Mouse (Mus musculus) G1E (cell line): ENCODE measurements around the gene Armh3. TPM values are rescaled to one million over a fixed set of nuclear protein-coding genes. Genes with fewer than 3 reads are reported as not detected.

ENCODE experiments used
- ATAC-seq: 2 replicates; pipeline ENCODE4 v1.8.0; 2016; ENCODE audit warnings: mild to moderate bottlenecking; ENCODE audit not compliant: insufficient number of reproducible peaks, poor library complexity, low FRiP score, severe bottlenecking; ENCODE audit errors: extremely low read depth
- DNase-seq: peaks from one replicate; pipeline ENCODE4 v3.0.0; 2012; ENCODE audit warnings: low spot score
- H3K27me3 ChIP-seq: 2 replicates; pipeline ENCODE4 v1.6.1; 2012; ENCODE audit warnings: mild to moderate bottlenecking, low read length, inconsistent platforms; ENCODE audit not compliant: insufficient read depth
- H3K36me3 ChIP-seq: replicated peaks from 2 replicates; pipeline ENCODE3; 2012; ENCODE audit warnings: mild to moderate bottlenecking, inconsistent platforms
- H3K4me1 ChIP-seq: 2 replicates; pipeline ENCODE4 v1.6.1; 2012; ENCODE audit warnings: low read depth, low read length, inconsistent platforms, mixed read lengths; ENCODE audit not compliant: insufficient read depth
- H3K4me3 ChIP-seq: 2 replicates; pipeline ENCODE4 v1.5.1; 2012; ENCODE audit warnings: low read depth, mild to moderate bottlenecking, inconsistent platforms, low read length, moderate library complexity, mixed read lengths
- H3K9me3 ChIP-seq: replicated peaks from 2 replicates; pipeline ENCODE4 v1.6.1; 2012; ENCODE audit warnings: inconsistent platforms
- CTCF ChIP-seq: IDR thresholded peaks from 2 replicates; pipeline ENCODE4 v1.5.1; 2012; ENCODE audit warnings: low read depth, low read length, inconsistent platforms, mixed read lengths
- GATA1 ChIP-seq: IDR thresholded peaks from 2 replicates; pipeline ENCODE4 v1.6.1; 2012; ENCODE audit warnings: borderline replicate concordance, low read length, inconsistent platforms, mixed read lengths
- GATA2 ChIP-seq: IDR thresholded peaks from 2 replicates; pipeline ENCODE4 v1.6.1; 2012; ENCODE audit warnings: low read depth, low read length, inconsistent platforms, borderline replicate concordance
- POLR2AphosphoS5 ChIP-seq: IDR thresholded peaks from 2 replicates; pipeline ENCODE4 v1.6.1; 2012; ENCODE audit warnings: low read depth, low read length, inconsistent platforms; ENCODE audit not compliant: insufficient replicate concordance
- TAL1 ChIP-seq: conservative IDR thresholded peaks from 2 replicates; pipeline ENCODE4 v1.6.1; 2012; ENCODE audit warnings: low read depth, low read length, inconsistent platforms, mixed read lengths
- polyA plus RNA-seq: library from polyadenylated mRNA; stranded (reverse); fragments of >175 nt; gene quantifications from 2 replicates; pipeline ENCODE4 v1.2.3, GENCODE M21; 2012
- total RNA-seq, 2 experiments: library from RNA; stranded (forward) in 1 of 2; stranded (reverse) in 1 of 2; fragments of 200-1000 nt in 1 of 2; fragments of >200 nt in 1 of 2; fragmentation: Nextera tagmentation in 1 of 2; gene quantifications; 2 replicates each; pipeline ENCODE4 v1.2.3; 2014 to 2017

Gene Armh3
- total and polyA plus RNA-seq, 3 experiments = 1.9 to 13.0 (median 7.1) TPM

GRCm38 (mm10) chr19:45908246-45908645 lies 90.0 kb downstream of the Armh3 start:
- Histone ChIP-seq H3K4me3 (no peak overlapping the region), H3K9me3 (no peaks in the 10 kb centered on the region), H3K36me3 (peaks cover 14% of the 10 kb centered on the region), H3K4me1 (no peaks in the 10 kb centered on the region), H3K27me3 (no peaks in the 10 kb centered on the region)
- DNase-seq (no peak), ATAC-seq (no peak)
- TF ChIP-seq GATA2 (no peak), POLR2AphosphoS5 (no peak), CTCF (no peak), TAL1 (no peak), GATA1 (no peak)

DNA sequence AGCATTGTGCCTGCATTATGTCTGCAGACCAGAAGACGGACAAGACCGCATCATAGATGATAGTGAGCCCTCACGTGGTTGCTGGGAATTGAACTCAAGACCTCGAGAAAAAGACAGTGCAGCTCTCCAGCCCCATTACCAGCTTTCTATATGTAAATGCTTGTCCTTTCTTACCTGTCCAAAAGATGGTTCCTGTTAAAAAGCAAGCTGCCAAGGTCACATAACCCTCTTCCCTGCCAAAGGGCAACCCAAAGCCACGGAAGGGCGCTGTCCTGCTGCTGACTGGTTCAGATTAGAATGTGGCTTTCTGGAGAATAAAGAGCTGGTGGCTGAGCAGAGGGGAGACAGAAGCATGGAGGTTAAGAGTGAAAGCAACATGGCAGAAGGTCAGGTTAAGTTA lies 90.9 kb downstream of the Armh3 start:
- TF ChIP-seq GATA1 = no peak
- TF ChIP-seq POLR2AphosphoS5 = no peak
- no peak for TF ChIP-seq GATA2
- no peak for TF ChIP-seq CTCF
- no peak for TF ChIP-seq TAL1
- no peak for DNase-seq

GRCm38 (mm10) chr19:45903861-45904260 lies 94.4 kb downstream of the Armh3 start:
- Histone ChIP-seq H3K27me3 (no peaks in the 10 kb centered on the region), H3K4me3 (no peak overlapping the region), H3K4me1 (no peaks in the 10 kb centered on the region), H3K9me3 (no peaks in the 10 kb centered on the region), H3K36me3 (peaks cover 22% of the 10 kb centered on the region)
- DNase-seq (no peak), ATAC-seq (no peak)
- TF ChIP-seq GATA1 (no peak), CTCF (no peak), TAL1 (no peak), POLR2AphosphoS5 (no peak), GATA2 (no peak)

More for the DNA sequence above, 90.9 kb downstream of the Armh3 start:
- H3K36me3 ChIP-seq = peaks cover 14% of the 10 kb centered on the region
- H3K9me3 ChIP-seq = no peaks in the 10 kb centered on the region
- ATAC-seq = no peak
- no peaks in the 10 kb centered on the region for H3K27me3 ChIP-seq
- no peaks in the 10 kb centered on the region for H3K4me1 ChIP-seq
- H3K4me3 ChIP-seq = no peak overlapping the region

DNA sequence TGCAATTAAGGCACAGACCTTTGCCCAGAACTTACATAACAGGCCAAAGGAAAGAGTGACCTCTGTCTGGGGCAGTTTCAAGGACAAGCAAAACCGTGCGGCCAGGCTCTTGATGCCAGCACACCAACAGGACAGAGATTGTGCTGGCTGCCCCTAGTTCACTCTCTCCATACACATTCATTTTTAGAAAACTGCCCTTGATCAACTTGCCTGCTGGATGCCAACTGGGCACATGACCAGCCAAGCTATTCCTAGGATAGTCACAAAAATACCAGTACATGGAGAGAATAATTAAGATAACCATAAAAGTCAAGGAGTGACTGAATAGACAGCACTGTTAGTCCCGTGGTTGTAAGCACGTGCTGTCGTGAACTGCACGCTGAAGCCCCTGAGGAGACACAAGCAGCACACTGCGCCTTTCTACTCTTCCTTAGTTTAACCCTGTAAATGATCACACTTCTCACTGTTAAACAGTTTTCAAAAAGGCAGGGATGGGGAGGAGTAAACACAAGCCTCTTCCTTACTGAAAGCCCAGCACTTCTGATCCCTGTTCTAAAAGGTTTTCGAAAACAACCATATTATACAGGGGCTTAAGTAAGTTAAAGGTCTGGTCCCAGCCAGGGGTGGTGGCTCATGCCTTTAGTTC lies 95.8 kb downstream of the Armh3 start:
- Histone ChIP-seq H3K27me3 (no peaks in the 10 kb centered on the region), H3K4me3 (no peak overlapping the region), H3K36me3 (peaks cover 20% of the 10 kb centered on the region), H3K4me1 (no peaks in the 10 kb centered on the region), H3K9me3 (no peaks in the 10 kb centered on the region)
- no peak for TF ChIP-seq GATA2
- TF ChIP-seq GATA1 = no peak
- TF ChIP-seq CTCF = no peak
- no peak for TF ChIP-seq POLR2AphosphoS5
- TF ChIP-seq TAL1 = no peak
- no peak for DNase-seq
- no peak for ATAC-seq

DNA sequence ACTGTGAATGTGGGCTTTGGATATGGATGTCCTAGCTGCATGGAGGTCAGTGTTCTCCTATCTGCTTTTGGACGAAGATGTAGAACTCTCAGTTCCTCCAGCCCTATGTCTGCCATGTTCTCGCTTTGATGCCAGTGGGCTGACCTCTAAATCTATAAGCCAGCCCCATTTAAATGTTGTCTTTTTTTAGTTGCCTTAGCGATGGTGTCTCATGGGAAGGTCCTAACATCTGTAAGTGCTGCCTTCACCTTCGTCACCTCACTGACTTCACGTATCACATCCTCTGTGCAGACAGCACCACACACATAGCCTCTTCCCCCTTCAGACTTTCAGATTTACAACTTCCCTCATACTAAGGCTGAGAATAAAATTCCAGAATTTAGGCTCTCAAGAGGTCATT lies 97.5 kb downstream of the Armh3 start:
- no peak overlapping the region for H3K4me3 ChIP-seq
- ATAC-seq (no peak), DNase-seq (no peak)
- TF ChIP-seq POLR2AphosphoS5 = no peak
- H3K4me1 ChIP-seq = no peaks in the 10 kb centered on the region
- no peaks in the 10 kb centered on the region for H3K27me3 ChIP-seq
- no peaks in the 10 kb centered on the region for H3K9me3 ChIP-seq
- peaks cover 21% of the 10 kb centered on the region for H3K36me3 ChIP-seq

GRCm38 (mm10) chr19:45895726-45896125 lies 102.6 kb downstream of the Armh3 start:
- H3K9me3 ChIP-seq = no peaks in the 10 kb centered on the region
- no peak overlapping the region for H3K4me3 ChIP-seq
- no peaks in the 10 kb centered on the region for H3K27me3 ChIP-seq
- peaks cover 17% of the 10 kb centered on the region for H3K36me3 ChIP-seq
- TF ChIP-seq POLR2AphosphoS5 (no peak), CTCF (no peak), TAL1 (no peak), GATA1 (no peak), GATA2 (no peak)
- DNase-seq (no peak), ATAC-seq (no peak)
- no peaks in the 10 kb centered on the region for H3K4me1 ChIP-seq

- H3K4me3 ChIP-seq = no peak overlapping the region
- DNase-seq = no peak
- H3K4me1 ChIP-seq = no peaks in the 10 kb centered on the region
- no peaks in the 10 kb centered on the region for H3K9me3 ChIP-seq
- peaks cover 25% of the 10 kb centered on the region for H3K36me3 ChIP-seq
- TF ChIP-seq GATA2 (no peak), POLR2AphosphoS5 (no peak), CTCF (no peak), TAL1 (no peak)
- H3K27me3 ChIP-seq = no peaks in the 10 kb centered on the region
- no peak for ATAC-seq
Observed at GRCm38 (mm10) chr19:45882056-45882455, 116.2 kb downstream of the Armh3 start.
